Mouse (Mus musculus): ENCODE measurements around the gene Ggt6.

- no peak for TF ChIP-seq POLR2A (IDR thresholded peaks at IDR 0.05; ENCODE audit: extremely low read depth, insufficient read depth, low read length)
- no peak for TF ChIP-seq CTCF (IDR thresholded peaks at IDR 0.05; ENCODE audit: extremely low read depth, insufficient read depth, low read length)
These were observed 40.1 kb downstream of the Ggt6 start for GRCm38 (mm10) chr11:72475408-72475807.
